Mouse (Mus musculus) limb, embryonic 10.5 days (tissue): Measurements from ENCODE around the gene Ranbp3. TPM values are rescaled to one million over a fixed set of nuclear protein-coding genes. Genes with fewer than 3 reads are reported as not detected.

ENCODE experiments used
- DNase-seq: peaks from one replicate; pipeline ENCODE4 v3.0.0-alpha.2; 2017; ENCODE audit warnings: low spot score
- H3K27ac ChIP-seq: fragments of 300-500 bp; sonication (generic); 2 replicates; pipeline ENCODE4 v1.5.1; 2016; ENCODE audit warnings: mild to moderate bottlenecking
- H3K27me3 ChIP-seq: fragments of 300-500 bp; sonication (generic); 2 replicates; pipeline ENCODE4 v1.6.1; 2016; ENCODE audit warnings: low read depth, mild to moderate bottlenecking; ENCODE audit not compliant: poor library complexity, severe bottlenecking
- H3K36me3 ChIP-seq: fragments of 300-500 bp; sonication (generic); 2 replicates; pipeline ENCODE4 v1.6.1; 2016; ENCODE audit warnings: mild to moderate bottlenecking, moderate library complexity
- H3K4me1 ChIP-seq: fragments of 300-500 bp; sonication (generic); 2 replicates; pipeline ENCODE4 v1.6.1; 2016
- H3K4me3 ChIP-seq: fragments of 300-500 bp; sonication (generic); 2 replicates; pipeline ENCODE4 v1.5.1; 2016; ENCODE audit warnings: mild to moderate bottlenecking, moderate library complexity
- H3K9me3 ChIP-seq: fragments of 300-500 bp; sonication (generic); replicated peaks from 2 replicates; pipeline ENCODE4 v1.6.1; 2016; ENCODE audit warnings: mild to moderate bottlenecking
- WGBS: fragments of 180-500 bp; shearing (Covaris S2); methylation state at CpG from one replicate; pipeline ENCODE4 v1.1.7; 2016; 5-methylcytosine and 5-hydroxymethylcytosine counted together
- polyA plus RNA-seq: library from polyadenylated mRNA; unstranded; fragments of >200 nt; fragmentation: Nextera tagmentation; extraction: Ambion mirVana; gene quantifications from 2 replicates; pipeline ENCODE4 v1.2.1, GENCODE M21; 2016

Ranbp3 gene
- polyA plus RNA-seq, 1 experiment from 2014 or later = 148 TPM

DNA sequence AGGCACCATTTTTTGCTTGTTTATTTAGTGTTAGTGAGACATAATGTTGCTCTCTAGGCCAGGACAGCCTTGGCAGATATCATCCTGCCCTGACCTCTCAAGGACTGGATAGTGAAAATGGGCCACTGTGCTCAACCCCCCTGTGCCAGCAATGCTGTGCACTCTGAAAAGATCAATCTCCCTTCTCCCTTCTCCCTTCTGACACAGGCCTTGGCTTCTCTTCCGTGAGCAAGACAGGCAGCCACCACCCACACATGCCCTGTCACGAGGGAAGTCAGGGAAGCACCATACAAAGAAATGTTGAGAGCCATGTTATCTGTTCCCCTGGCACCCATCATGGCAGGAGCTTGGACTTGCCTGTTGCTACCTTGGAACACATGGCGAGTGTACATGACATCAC is 17.8 kb upstream of the Ranbp3 start:
- Histone ChIP-seq H3K36me3 (no peaks in the 10 kb centered on the region), H3K9me3 (no peaks in the 10 kb centered on the region), H3K27me3 (no peaks in the 10 kb centered on the region), H3K27ac (no peak overlapping the region), H3K4me3 (no peak overlapping the region), H3K4me1 (0 out of 2 replicates have a peak, but pooled peaks cover 3% of the 10 kb centered on the region)
- WGBS = 86% methylated on average over 3 of the region's 3 CpGs
- DNase-seq = no peak

DNA sequence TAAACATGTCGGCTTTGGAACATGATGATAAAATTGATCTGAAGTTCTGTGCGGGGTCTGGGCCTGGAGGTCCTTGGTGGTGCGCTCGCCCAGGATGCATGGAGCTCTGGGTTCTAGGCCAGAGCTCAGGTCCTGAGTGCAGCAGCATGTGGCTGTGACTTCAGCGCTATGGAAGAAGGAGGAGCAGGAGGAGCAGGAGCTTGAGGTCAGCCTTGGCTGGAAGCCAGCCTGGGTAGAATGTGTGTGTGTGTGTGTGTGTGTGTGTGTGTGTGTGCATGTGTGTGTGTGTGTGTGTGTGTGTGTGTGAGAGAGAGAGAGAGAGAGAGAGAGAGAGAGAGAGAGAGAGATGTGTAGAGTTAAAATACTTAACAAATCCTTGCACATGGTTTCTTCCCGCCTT is 16.9 kb upstream of the Ranbp3 start:
- no peak overlapping the region for H3K27ac ChIP-seq
- H3K27me3 ChIP-seq = no peaks in the 10 kb centered on the region
- no peak overlapping the region for H3K4me3 ChIP-seq
- WGBS = 89% methylated on average over 6 of the region's 6 CpGs
- H3K36me3 ChIP-seq = no peaks in the 10 kb centered on the region
- no peaks in the 10 kb centered on the region for H3K9me3 ChIP-seq
- no peak for DNase-seq
- peaks cover 12% of the 10 kb centered on the region for H3K4me1 ChIP-seq

DNA sequence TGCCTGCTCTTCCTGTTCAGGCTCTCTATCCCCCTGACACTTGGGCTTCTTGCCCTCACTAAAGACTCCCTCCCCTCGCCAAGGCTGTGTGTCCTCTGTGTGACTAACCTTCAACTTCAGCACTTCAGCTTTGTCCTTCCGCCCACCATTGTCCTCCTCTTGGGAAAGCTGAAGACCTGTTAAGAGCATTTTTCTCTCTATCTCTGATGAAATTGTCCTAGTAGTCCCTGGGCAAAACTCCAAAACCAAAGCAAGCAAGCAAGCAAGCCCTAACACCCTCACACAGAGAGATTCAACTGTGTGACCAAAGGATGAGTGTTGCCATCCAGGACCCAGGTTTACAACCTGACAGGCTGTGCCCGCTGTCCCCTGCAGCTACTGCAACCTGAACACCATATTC is 9.4 kb upstream of the Ranbp3 start:
- H3K9me3 ChIP-seq = no peaks in the 10 kb centered on the region
- H3K27me3 ChIP-seq = peaks cover 21% of the 10 kb centered on the region
- H3K27ac ChIP-seq = peak overlapping the region; percentile 81
- 65% methylated on average over 3 of the region's 3 CpGs for WGBS
- H3K4me3 ChIP-seq = peak overlapping the region; percentile 37
- H3K4me1 ChIP-seq = peaks cover 34% of the 10 kb centered on the region
- no peaks in the 10 kb centered on the region for H3K36me3 ChIP-seq
- no peak for DNase-seq

DNA sequence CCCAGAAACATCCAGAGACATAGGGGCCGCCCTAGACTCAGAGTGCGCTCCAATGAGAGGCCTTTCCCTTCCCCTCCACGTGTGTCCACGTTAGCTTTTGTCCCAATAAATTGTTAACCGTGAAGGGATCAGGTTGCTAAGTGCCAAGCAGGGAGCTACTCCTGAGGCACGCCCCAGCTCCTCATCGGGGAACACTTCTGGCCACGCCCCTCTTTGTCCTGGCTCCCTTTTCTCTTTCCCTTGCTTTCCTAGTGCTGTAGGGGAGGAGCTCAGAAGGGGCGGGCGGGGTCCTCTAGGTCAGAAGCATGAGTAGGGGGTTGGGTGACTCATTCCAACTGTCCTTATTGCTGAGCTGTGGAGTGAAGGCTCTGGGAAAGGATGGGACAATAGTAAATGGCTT is 8.8 kb upstream of the Ranbp3 start:
- Histone ChIP-seq H3K27me3 (peaks cover 21% of the 10 kb centered on the region), H3K27ac (peak overlapping the region; percentile 81), H3K9me3 (no peaks in the 10 kb centered on the region), H3K36me3 (no peaks in the 10 kb centered on the region), H3K4me1 (peaks cover 38% of the 10 kb centered on the region), H3K4me3 (peak overlapping the region; percentile 37)
- WGBS = 3% methylated on average over 10 of the region's 10 CpGs
- peak; percentile 54 for DNase-seq

DNA sequence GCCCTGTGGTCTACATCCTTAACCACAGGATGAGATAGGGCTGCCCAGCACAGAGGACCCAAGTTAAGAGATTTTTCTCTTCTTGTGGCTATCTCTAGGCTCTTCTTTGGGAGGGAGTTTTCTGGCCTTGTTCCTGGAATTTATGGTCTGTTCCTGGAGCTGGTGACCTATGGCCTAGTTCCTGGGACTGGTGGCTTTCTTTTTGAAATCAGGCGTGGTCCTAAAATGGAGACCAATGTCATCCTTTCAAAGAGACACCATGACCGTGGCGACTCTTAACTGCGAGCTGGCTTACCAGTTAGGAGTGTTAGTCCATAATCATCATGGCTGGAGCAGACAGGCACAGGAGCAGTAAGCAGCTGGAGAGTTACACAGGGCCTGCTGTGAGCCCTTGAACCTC is 6.7 kb upstream of the Ranbp3 start:
- Histone ChIP-seq H3K4me3 (no peak overlapping the region), H3K27me3 (peaks cover 21% of the 10 kb centered on the region), H3K36me3 (no peaks in the 10 kb centered on the region), H3K9me3 (no peaks in the 10 kb centered on the region), H3K27ac (no peak overlapping the region), H3K4me1 (peaks cover 26% of the 10 kb centered on the region)
- WGBS = 95% methylated on average over 4 of the region's 4 CpGs
- DNase-seq = no peak

DNA sequence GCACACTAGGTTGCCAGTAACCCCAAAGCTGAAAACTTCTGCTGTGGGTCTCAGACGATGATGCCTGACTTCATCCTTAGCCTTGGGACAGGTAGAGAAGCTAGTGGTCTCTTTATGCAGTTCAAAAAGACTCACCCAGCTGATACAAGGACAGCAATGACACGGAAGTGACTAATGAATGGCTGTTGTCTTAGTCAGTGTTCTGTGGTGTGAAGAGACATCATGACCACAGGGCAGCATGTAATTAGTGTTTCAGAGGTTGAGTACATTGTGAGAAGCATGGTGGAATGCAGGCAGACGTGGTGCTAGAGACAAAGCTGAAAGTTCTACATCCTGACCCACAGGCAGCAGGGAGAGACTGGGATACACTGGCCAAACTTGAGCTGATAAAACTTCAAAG is 5.5 kb upstream of the Ranbp3 start:
- WGBS = 79% methylated on average over 3 of the region's 3 CpGs

DNA sequence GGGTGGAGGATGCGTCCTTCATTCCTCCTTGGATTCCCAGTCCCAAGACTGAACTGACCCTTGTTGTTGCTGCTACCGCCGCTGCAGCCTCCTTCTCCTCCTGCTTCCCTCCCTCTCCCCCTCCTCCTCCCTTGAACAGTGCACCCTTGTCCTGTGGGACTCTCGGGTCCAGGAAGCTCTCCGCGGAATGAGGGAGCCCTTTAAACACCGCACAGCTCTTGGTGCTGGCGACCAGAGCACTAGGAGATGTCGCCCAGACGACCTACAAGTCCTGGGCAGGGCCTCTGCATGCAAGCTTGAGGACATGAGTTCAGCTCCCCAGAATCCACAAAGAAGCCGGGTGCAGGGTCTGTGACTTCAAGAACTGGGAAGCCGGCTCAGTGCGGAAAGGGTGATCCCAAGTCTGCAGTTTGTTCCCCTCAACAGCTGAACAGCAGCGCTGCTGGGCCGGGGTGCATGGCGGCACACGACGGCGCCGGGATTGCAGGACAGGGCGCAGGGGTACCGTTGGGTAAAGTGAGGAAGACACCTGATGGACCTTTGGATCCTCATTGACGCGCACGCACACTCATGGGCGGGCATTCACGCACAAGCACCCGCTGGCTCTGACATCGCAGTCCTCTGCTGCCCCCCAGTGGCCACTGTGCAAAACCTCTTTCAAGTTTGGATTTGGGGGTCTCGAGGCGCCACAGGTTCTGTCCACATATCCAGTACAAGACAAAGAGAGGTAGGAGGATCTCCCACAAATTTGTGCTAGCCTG is 4.5 kb upstream of the Ranbp3 start:
- peak overlapping the region; percentile 59 for H3K27ac ChIP-seq
- H3K36me3 ChIP-seq = no peaks in the 10 kb centered on the region
- H3K4me3 ChIP-seq = peak overlapping the region; percentile 57
- WGBS = 6% methylated on average over 31 of the region's 31 CpGs
- H3K4me1 ChIP-seq = peaks cover 29% of the 10 kb centered on the region
- peak; percentile 96 for DNase-seq
- H3K9me3 ChIP-seq = no peaks in the 10 kb centered on the region
- peaks cover 21% of the 10 kb centered on the region for H3K27me3 ChIP-seq

More for the DNA sequence above, 5.5 kb upstream of the Ranbp3 start:
- Histone ChIP-seq H3K4me1 (peaks cover 29% of the 10 kb centered on the region), H3K9me3 (no peaks in the 10 kb centered on the region), H3K36me3 (no peaks in the 10 kb centered on the region), H3K27me3 (peaks cover 21% of the 10 kb centered on the region), H3K4me3 (no peak overlapping the region), H3K27ac (no peak overlapping the region)
- no peak for DNase-seq

DNA sequence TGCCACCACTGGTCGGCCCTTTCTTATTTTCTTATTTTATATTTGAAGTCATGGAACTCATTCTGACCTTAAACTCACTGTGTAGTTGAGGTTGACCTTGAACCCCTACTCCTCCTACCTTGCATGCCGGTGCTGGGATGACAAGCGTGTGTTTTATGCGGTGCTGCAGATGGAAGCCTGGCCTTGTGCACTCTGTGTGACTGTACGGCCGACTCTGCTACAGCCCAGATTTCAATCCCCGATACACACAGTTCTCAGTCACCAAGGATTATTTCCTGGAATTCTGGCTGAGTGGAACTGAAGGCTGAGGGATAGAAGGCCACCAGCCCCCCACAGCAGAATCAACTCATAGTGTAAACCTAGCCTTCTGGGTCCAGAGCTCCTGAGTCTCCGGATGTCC is 3.3 kb upstream of the Ranbp3 start:
- Histone ChIP-seq H3K4me1 (peaks cover 23% of the 10 kb centered on the region), H3K4me3 (no peak overlapping the region), H3K9me3 (no peaks in the 10 kb centered on the region), H3K27ac (no peak overlapping the region), H3K36me3 (peaks cover 2% of the 10 kb centered on the region), H3K27me3 (peaks cover 21% of the 10 kb centered on the region)
- DNase-seq = no peak
- 85% methylated on average over 8 of the region's 8 CpGs for WGBS

DNA sequence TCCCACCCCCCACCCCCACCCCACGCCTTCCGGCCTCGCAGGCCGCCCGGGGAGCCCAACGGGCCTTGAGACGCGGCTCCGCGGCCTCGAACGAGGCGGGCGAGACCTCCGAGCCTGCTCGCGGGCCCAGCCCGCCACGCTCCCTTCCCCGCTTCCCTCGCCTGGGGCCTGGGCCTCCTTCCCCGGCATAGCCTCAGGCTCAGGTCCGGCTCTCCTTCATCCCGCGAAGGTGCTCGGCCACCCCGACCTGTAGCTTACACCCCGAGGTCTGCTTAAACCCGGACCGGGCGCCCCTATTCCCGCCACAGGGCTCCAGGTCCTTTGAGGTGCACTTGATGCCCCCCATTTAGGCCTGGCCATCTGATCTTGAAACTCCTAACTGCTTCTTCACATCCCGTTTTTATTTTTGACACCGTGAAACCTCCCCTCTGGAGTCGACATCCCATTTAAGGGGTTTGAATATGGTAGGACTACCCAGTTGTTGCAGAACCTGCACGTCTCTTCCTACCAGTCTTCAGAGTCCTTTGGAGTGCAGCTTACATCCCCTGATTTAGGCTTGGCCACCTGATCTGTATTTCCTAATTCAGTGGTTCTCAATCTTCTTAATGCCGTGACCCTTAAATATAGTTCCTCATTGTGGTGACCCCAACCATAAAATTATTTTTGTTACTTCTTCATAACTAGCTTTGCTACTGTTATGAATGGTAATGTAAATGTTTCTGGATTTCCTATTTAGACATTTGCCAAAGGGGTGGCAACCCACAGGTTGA is 738 bp downstream of the Ranbp3 start:
- no peak for DNase-seq
- Histone ChIP-seq H3K9me3 (no peaks in the 10 kb centered on the region), H3K27me3 (no peaks in the 10 kb centered on the region), H3K27ac (peak overlapping the region; percentile 98), H3K4me1 (peaks cover 25% of the 10 kb centered on the region), H3K4me3 (peak overlapping the region; percentile 99), H3K36me3 (peaks cover 40% of the 10 kb centered on the region)
- 2% methylated on average over 37 of the region's 37 CpGs for WGBS

DNA sequence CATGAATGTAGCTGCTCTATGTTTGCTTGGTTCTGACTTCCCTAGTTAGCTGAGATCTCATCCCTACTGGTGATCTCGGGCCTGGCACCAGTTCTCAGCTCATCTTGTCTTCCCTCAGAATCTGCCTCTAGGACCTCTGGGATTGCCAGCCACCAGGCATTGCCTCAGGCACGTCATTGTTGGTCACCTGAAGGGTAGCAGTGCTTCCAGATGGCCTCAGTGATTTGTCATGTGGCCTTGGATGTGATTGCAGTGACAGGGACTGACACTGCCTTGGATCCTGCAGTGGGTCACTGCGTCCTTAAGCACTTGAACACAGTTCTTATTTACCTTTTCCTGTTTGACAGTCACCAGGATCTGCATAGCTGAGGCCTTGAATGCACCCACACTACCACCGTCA is 8.7 kb downstream of the Ranbp3 start:
- Histone ChIP-seq H3K27me3 (no peaks in the 10 kb centered on the region), H3K4me3 (no peak overlapping the region), H3K36me3 (peaks cover 97% of the 10 kb centered on the region), H3K9me3 (no peaks in the 10 kb centered on the region), H3K27ac (no peak overlapping the region), H3K4me1 (no peaks in the 10 kb centered on the region)
- 81% methylated on average over 4 of the region's 4 CpGs for WGBS
- no peak for DNase-seq

DNA sequence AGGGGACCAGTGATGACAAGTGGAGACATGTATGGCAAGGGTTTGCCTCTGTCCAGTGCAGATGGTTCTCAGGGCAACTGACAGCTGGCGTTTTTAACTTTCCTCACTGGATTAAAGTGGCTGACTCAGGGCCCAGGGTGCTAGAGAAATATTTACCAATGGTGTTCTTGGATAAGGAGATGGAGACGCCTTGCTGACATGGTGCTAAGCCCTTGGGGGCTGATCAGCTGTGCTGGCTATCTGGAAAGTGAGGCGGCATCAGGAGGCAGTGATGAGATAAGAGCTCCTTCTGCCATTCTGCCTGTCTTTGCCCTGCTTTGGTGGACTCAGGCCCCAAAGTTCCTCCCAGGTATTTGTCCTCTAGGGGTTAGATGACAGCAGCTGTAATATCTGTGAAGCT is 9.8 kb downstream of the Ranbp3 start:
- H3K27me3 ChIP-seq = no peaks in the 10 kb centered on the region
- 83% methylated on average over 3 of the region's 3 CpGs for WGBS
- no peaks in the 10 kb centered on the region for H3K4me1 ChIP-seq
- H3K4me3 ChIP-seq = no peak overlapping the region
- peaks cover 97% of the 10 kb centered on the region for H3K36me3 ChIP-seq
- H3K27ac ChIP-seq = no peak overlapping the region
- no peak for DNase-seq
- H3K9me3 ChIP-seq = no peaks in the 10 kb centered on the region

DNA sequence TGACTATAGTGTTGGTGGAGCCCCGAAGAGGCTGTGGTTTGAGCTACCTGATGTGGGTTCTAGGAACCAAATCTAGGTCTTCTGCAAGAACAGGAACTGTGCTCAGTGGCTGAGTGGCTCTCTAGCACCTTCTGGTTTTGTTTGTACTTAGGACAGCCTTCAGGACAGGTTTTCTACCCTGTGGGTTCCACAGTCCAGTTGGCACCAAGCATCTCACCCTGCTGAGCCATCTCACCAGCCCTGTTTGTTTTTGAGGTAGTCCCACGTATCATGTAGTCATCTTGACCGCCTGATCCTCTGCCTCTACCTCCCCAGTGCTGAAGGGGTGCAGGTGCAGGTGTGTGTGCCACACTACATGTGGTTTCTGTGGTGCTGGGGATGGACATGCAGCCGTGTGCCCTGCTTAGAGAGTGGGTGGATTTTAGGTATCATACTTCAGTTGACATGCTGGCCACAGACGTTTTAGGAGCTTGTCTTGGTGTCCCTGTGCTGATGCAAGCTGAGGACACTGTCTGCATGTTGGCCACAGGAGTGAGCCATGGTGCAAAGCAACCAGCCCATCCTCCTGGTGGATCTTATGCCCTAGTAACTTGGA is 10.5 kb downstream of the Ranbp3 start:
- WGBS = 90% methylated on average over 5 of the region's 5 CpGs
- Histone ChIP-seq H3K36me3 (peaks cover 100% of the 10 kb centered on the region), H3K9me3 (no peaks in the 10 kb centered on the region), H3K4me3 (no peak overlapping the region), H3K27ac (no peak overlapping the region), H3K27me3 (no peaks in the 10 kb centered on the region), H3K4me1 (no peaks in the 10 kb centered on the region)
- DNase-seq = no peak

DNA sequence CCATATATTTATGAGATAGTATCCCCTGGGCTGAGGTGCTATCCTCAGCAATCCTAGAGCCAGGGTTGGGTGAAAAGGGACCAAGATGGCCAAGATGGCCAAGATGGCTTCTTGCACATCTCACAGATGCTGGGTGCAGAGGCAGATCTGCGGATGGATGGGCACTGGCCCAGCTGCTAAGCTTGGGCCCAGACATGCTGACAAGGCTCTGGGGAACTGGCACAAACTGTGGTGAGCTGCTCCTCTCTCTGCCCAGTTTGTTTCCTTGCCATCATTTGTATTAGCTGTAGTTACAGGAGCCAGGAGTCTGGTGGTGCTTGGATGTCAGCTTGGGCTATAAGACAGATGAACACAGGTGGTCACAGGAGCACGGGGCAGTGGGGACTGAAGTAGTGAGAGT is 11.6 kb downstream of the Ranbp3 start:
- Histone ChIP-seq H3K27me3 (no peaks in the 10 kb centered on the region), H3K4me3 (no peak overlapping the region), H3K27ac (no peak overlapping the region), H3K4me1 (no peaks in the 10 kb centered on the region), H3K36me3 (peaks cover 100% of the 10 kb centered on the region), H3K9me3 (no peaks in the 10 kb centered on the region)
- no peak for DNase-seq
- WGBS = 92% methylated on average over 2 of the region's 2 CpGs
